Mouse (Mus musculus) inflammation-experienced regulatory T-cells, adult 16 weeks (primary cell): ENCODE results near the gene Rps26. TPM values are rescaled to one million over a fixed set of nuclear protein-coding genes. Genes with fewer than 3 reads are reported as not detected.

Source experiments
- polyA plus RNA-seq: library from polyadenylated mRNA; unstranded; fragments of 100-300 nt; shearing (Covaris generic); gene quantifications from one replicate; pipeline ENCODE4 v1.2.1, GENCODE M21; 2017

Rps26 gene
- polyA plus RNA-seq, result 590 TPM

DNA sequence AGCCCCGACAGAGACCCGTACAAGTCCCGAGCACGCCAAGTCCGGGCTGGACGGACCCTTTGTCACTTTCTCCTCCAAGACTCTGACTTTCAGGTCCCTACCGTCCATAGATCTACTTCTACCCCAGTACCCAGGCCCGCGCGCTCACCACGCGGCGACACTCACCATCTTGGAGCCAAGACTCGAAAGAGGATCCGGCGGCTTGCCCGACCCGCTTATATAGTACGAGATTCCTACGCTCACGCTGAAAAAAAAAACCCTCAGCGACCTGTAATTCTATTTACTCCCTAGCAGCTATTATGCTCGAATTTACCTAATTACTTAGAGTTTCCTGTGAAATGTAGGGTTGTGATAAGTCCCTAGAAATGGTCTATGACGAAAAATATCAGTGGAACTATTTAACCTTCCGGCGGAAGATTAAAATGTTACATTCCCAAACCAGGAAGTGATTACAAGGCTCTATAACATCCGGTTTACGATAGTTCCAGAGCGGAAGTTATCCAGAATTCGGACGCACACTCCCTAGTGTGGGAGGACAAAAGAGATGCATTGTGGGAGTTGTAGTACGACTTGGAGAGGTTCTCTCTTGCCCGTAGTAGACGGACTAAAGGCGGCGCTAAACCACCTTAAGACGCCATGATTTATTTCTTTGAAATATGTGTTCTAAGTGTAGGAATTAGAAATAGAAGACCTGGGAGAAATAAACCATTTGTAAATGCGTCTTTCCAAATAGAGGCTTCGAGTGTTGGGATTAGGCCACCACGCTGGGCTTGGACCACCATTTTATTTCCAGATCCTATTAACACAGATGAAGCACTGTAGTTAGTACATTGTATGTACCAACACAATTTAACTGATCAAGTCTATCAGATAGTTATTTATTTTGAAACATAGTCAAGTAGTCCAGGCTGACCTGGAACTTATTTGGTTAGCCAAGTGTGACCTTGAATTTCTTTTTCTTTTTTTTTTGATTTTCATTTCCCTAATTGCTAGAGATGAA is at the start of gene Rps26:
Rps26 (minus strand) TSS at position 437 of the 1,000 bp plus-strand sequence.

DNA sequence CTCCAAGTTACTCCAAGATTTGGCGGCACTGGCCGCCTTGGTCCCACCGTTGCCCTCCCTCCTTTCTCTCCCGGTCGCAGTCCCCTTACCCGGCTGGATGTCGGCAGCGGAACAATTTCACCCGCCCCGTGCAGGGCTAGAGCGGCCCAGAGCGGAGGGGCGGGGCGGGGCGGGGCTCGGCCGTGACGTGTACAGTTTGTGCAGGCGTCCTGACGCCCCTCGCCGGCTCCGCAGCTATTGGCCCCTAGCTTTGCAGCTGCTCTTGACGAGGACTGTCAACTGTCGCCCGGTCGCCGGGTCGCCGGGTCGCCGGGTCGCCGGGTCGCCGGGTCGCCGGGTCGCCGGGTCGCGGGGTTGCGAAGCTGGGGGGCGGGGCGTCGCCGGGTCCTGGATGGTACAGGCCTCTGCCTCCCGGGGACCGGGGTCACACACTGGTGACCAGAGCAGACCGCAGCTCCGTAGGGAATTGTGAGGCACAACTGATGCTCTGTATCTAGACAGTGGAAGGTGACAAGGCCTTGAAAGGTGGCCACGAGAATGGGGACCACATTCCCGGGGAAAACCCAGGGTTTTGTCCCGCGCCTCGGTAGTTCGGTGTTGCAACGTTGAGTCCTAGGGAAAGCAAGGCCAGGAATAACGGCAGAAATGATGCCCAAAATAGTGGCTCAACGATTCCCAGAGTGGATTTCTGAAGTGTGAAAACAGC is 47.4 kb upstream of the Rps26 start, which contains the start of gene Suox:
Suox (minus strand) TSS at position 311 of the 706 bp plus-strand sequence.

DNA sequence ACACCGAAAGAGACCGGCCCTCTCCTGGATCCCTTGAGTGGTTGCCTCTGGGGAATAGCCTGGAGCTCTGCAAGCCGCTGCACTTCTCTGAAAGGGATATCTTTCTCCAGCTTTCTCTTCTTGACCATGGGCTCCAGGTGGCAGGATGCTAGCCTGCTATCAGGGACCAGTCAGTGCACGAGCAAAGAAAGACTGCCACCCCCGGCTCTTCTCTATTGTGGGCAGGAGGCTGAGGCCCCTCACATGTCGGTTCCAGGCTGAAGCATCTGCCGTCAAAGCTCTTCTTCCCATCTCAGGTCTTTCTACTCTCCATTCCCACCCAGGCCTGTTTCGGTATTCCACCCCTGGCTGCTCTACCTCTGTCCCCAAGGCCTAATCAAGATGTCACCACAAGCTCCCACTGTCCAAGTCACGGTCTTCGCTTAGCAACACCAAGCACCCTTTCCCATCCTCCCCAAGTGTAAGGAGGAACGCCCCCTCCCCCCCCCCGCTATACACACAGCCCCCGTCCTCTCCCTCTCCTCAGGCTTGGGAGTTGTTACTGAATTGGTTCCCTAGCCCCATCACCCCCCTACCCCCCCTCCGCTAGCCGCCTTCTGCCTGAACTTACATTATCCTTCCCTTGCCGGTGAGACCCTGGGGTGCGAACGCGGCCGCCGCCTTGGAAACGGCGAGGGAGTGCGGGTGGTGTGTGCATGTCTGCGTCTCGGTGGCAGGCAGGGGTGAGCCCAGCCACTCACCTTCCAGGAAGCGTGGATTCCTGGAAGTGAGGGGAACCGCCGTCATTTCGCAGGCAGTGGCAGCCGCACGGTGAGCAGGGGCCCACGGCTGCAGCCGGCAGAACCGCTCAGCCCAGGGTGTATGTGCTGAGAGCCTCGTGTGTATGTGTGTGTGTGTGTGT is 18.8 kb upstream of the Rps26 start, which contains the start of gene Ikzf4:
Ikzf4 (minus strand) TSS at position 881 of the 901 bp plus-strand sequence.

DNA sequence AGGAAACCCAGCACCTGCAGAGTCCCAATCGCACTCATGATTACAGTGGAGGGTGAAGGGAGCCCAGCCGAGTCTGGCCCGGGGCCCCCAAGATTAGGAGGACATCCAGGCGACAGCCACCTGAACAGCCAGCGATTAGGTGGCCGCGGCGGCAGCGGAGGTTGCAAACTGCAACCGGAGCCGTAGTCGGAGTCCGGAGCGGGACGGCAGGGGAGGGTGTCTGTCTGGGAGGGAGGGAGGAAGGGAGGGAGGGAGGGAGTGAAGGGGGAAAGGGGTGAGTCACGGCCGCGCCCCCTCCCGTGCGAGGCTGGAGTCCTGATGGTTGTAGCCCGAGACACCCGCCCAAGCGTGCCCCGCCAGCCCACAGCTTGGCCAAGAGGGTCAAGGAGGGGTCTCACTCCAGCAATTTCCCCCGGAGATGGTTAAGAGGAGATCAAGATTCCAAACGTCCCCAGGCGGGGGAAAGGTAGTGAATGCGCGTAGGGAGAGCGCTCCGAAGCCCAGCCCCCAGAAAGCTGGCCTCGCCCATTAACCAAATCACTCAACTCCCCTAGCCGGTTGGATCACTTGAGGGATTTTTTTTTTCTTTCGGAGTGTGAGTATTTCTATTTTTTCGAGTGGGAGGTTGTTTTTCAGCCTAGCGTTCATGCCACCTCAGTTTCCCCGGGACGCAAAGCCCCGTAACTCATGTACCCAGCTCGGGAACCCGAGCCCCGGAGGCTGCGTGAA is 36.9 kb downstream of the Rps26 start, which contains the start of gene Erbb3:
Erbb3 (minus strand) TSS at position 189 of the 729 bp plus-strand sequence.

Other genes with a start within 250 kb of the Rps26 start
- gene Ankrd52, start 249.6 kb downstream of the Rps26 start, polyA plus RNA-seq, result 2.0 TPM
- gene Slc39a5, start 225.5 kb downstream of the Rps26 start, polyA plus RNA-seq, result 0.71 TPM
- gene Nabp2, start 215.3 kb downstream of the Rps26 start, polyA plus RNA-seq, result 130 TPM
- 58.1 TPM for gene Rnf41, start 215.1 kb downstream of the Rps26 start, polyA plus RNA-seq
- 143 TPM for gene Smarcc2, start 167.5 kb downstream of the Rps26 start, polyA plus RNA-seq
- 1,346 TPM for gene Myl6, start 132.6 kb downstream of the Rps26 start, polyA plus RNA-seq
- gene Myl6b, start 128.1 kb downstream of the Rps26 start, polyA plus RNA-seq, result 5.6 TPM
- 212 TPM for gene Esyt1, start 100.9 kb downstream of the Rps26 start, polyA plus RNA-seq
- 40.2 TPM for gene Zc3h10, start 79.0 kb downstream of the Rps26 start, polyA plus RNA-seq
- gene Rpl41, start 77.4 kb downstream of the Rps26 start, polyA plus RNA-seq, result 2,472 TPM
- gene Pa2g4, start 60.8 kb downstream of the Rps26 start, polyA plus RNA-seq, result 35.3 TPM
- 12.6 TPM for gene Erbb3, start 37.1 kb downstream of the Rps26 start, polyA plus RNA-seq
- gene Ikzf4, start 19.2 kb upstream of the Rps26 start, polyA plus RNA-seq, result 171 TPM
- 61.8 TPM for gene Suox, start 47.3 kb upstream of the Rps26 start, polyA plus RNA-seq
- 56.8 TPM for gene Rab5b, start 69.5 kb upstream of the Rps26 start, polyA plus RNA-seq
- 4.6 TPM for gene Pmel, start 77.4 kb upstream of the Rps26 start, polyA plus RNA-seq
- gene Cdk2, start 78.3 kb upstream of the Rps26 start, polyA plus RNA-seq, result 47.2 TPM
- gene Dgka, start 118.1 kb upstream of the Rps26 start, polyA plus RNA-seq, result 706 TPM
- 31.6 TPM for gene Pym1, start 121.1 kb upstream of the Rps26 start, polyA plus RNA-seq
- not detected for gene Mmp19, start 164.2 kb upstream of the Rps26 start, polyA plus RNA-seq
- 136 TPM for gene Dnajc14, start 177.3 kb upstream of the Rps26 start, polyA plus RNA-seq
- gene Tmem198b, start 177.6 kb upstream of the Rps26 start, polyA plus RNA-seq, result 6.1 TPM
- 149 TPM for gene Sarnp, start 190.6 kb upstream of the Rps26 start, polyA plus RNA-seq
- gene Ormdl2, start 194.9 kb upstream of the Rps26 start, polyA plus RNA-seq, result 89.2 TPM